Mouse (Mus musculus): ENCODE results near the gene Acnat1. TPM values are rescaled to one million over a fixed set of nuclear protein-coding genes. Genes with fewer than 3 reads are reported as not detected.

Gene Acnat1
- polyA plus RNA-seq, 1 experiment from 2014 or later, result not detected

Other genes starting within 250 kb of the Acnat1 start
- gene Acnat2, start 65.8 kb downstream of the Acnat1 start, polyA plus RNA-seq (2021), result not detected
- gene Baat, start 32.6 kb upstream of the Acnat1 start, polyA plus RNA-seq (2021), result not detected
- gene Mrpl50, start 47.2 kb upstream of the Acnat1 start, polyA plus RNA-seq (2021), result 24.8 TPM
- 9.5 TPM for gene Zfp189, start 47.3 kb upstream of the Acnat1 start, polyA plus RNA-seq (2021)
- gene Aldob, start 75.6 kb upstream of the Acnat1 start, polyA plus RNA-seq (2021), result not detected
- not detected for gene Tmem246, start 124.0 kb upstream of the Acnat1 start, polyA plus RNA-seq (2021)
- 30.5 TPM for gene Rnf20, start 158.1 kb upstream of the Acnat1 start, polyA plus RNA-seq (2021)
- gene Ppp3r2, start 208.1 kb upstream of the Acnat1 start, polyA plus RNA-seq (2021), result not detected

Data from Patski (cell line).